Mouse (Mus musculus): ENCODE measurements at regions not wholly inside any gene's neighbourhood (a gene's known extent, or its start where the extent isn't known, plus 50 kb on each side); places are given as distances from the start of the nearest gene placed in this dataset.

GRCm38 (mm10) chr1:73130215-73130861 lies 114.6 kb upstream of the Tnp1 start:
- TF ChIP-seq GATA4 (IDR thresholded peaks at IDR 0.05; ENCODE audit: insufficient replicate concordance, low read length) = no peak

GRCm38 (mm10) chr1:73123012-73123411 lies 107.3 kb upstream of the Tnp1 start:
- no peak for TF ChIP-seq GATA4 (IDR thresholded peaks at IDR 0.05; ENCODE audit: insufficient replicate concordance, low read length)

- TF ChIP-seq GATA4 (IDR thresholded peaks at IDR 0.05; ENCODE audit: insufficient replicate concordance, low read length) = no peak
Observed at GRCm38 (mm10) chr1:73118661-73119060, 103.0 kb upstream of the Tnp1 start.

- no peak for TF ChIP-seq GATA4 (IDR thresholded peaks at IDR 0.05; ENCODE audit: insufficient replicate concordance, low read length)
Observed at GRCm38 (mm10) chr1:73116526-73116925, 100.8 kb upstream of the Tnp1 start.

- TF ChIP-seq GATA4 (IDR thresholded peaks at IDR 0.05; ENCODE audit: insufficient replicate concordance, low read length) = no peak
Observed at GRCm38 (mm10) chr1:73115854-73116253, 100.1 kb upstream of the Tnp1 start.

GRCm38 (mm10) chr1:73113137-73113536 lies 97.4 kb upstream of the Tnp1 start:
- TF ChIP-seq GATA4 (IDR thresholded peaks at IDR 0.05; ENCODE audit: insufficient replicate concordance, low read length) = no peak

GRCm38 (mm10) chr1:73112711-73113110 lies 97.0 kb upstream of the Tnp1 start:
- no peak for TF ChIP-seq GATA4 (IDR thresholded peaks at IDR 0.05; ENCODE audit: insufficient replicate concordance, low read length)

- no peak for TF ChIP-seq GATA4 (IDR thresholded peaks at IDR 0.05; ENCODE audit: insufficient replicate concordance, low read length)
Observed at GRCm38 (mm10) chr1:73111911-73112310, 96.2 kb upstream of the Tnp1 start.

GRCm38 (mm10) chr1:73105856-73106463 lies 90.3 kb upstream of the Tnp1 start:
- TF ChIP-seq GATA4 (IDR thresholded peaks at IDR 0.05; ENCODE audit: insufficient replicate concordance, low read length) = no peak

GRCm38 (mm10) chr1:73097645-73098440 lies 82.1 kb upstream of the Tnp1 start:
- TF ChIP-seq GATA4 (IDR thresholded peaks at IDR 0.05; ENCODE audit: insufficient replicate concordance, low read length) = no peak

GRCm38 (mm10) chr1:73089636-73090035 lies 73.9 kb upstream of the Tnp1 start:
- TF ChIP-seq GATA4 (IDR thresholded peaks at IDR 0.05; ENCODE audit: insufficient replicate concordance, low read length) = no peak

- no peak for TF ChIP-seq GATA4 (IDR thresholded peaks at IDR 0.05; ENCODE audit: insufficient replicate concordance, low read length)
Observed at GRCm38 (mm10) chr1:73088494-73088893, 72.8 kb upstream of the Tnp1 start.

GRCm38 (mm10) chr1:73084946-73085345 lies 69.2 kb upstream of the Tnp1 start:
- no peak for TF ChIP-seq GATA4 (IDR thresholded peaks at IDR 0.05; ENCODE audit: insufficient replicate concordance, low read length)

GRCm38 (mm10) chr1:73083396-73083795 lies 67.7 kb upstream of the Tnp1 start:
- TF ChIP-seq GATA4 (IDR thresholded peaks at IDR 0.05; ENCODE audit: insufficient replicate concordance, low read length) = no peak

- TF ChIP-seq GATA4 (IDR thresholded peaks at IDR 0.05; ENCODE audit: insufficient replicate concordance, low read length) = no peak
Observed at GRCm38 (mm10) chr1:73079518-73079917, 63.8 kb upstream of the Tnp1 start.

- TF ChIP-seq GATA4 (IDR thresholded peaks at IDR 0.05; ENCODE audit: insufficient replicate concordance, low read length) = no peak
Observed at GRCm38 (mm10) chr1:73077156-73077555, 61.4 kb upstream of the Tnp1 start.

Measured in liver, adult (tissue).